Mouse (Mus musculus): ENCODE results near the gene Cdk2ap1. TPM values are rescaled to one million over a fixed set of nuclear protein-coding genes. Genes with fewer than 3 reads are reported as not detected.

Cdk2ap1 gene
- total RNA-seq, 2 experiments from 2014 or later = 153 to 174 TPM

DNA sequence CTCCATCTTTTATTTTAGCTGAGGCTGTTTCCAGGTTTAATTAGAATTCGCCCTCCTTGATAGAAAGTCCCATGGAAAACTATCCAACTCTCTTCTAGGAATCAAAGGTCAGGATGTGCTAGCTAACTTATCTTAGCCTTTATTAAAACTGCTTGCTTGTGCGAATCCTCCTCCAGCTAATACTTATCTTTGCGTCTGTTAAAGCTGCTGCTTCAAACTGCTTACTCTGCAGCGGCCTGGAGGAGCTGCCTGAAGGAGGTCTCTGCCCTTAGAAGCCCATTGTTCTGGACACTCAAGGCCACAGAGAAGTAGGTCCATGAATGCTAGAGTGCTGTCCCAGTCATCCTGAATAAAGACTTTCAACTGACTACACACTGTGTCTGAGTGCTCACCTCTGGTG, 66.4 kb downstream of the Cdk2ap1 start:
- DNase-seq (ENCODE audit: low spot score in 2 of 2) = no peak

Other genes starting within 250 kb of the Cdk2ap1 start
- 10 to 100 TPM; 51.3 to 56.8 TPM for gene Arl6ip4, start 247.0 kb downstream of the Cdk2ap1 start, total RNA-seq (2021)
- gene Pitpnm2, start 113.3 kb downstream of the Cdk2ap1 start, total RNA-seq (2021) = 10 to 100 TPM; 36.4 to 61.1 TPM
- 1 to 10 TPM; 5.7 to 7.6 TPM for gene Mphosph9, start 35.1 kb downstream of the Cdk2ap1 start, total RNA-seq (2021)
- 10 to 100 TPM; 12.9 to 13.4 TPM for gene 2810006K23Rik, start 35.0 kb downstream of the Cdk2ap1 start, total RNA-seq (2021)
- gene Sbno1, start 62.9 kb upstream of the Cdk2ap1 start, total RNA-seq (2021) = 10 to 100 TPM; 93.2 to 93.4 TPM
- gene Kmt5a, start 76.8 kb upstream of the Cdk2ap1 start, total RNA-seq (2021) = 100 to 1,000 TPM; 141 to 218 TPM
- 10 to 100 TPM; 22.3 TPM for gene Rilpl2, start 115.3 kb upstream of the Cdk2ap1 start, total RNA-seq (2021)
- gene Snrnp35, start 120.1 kb upstream of the Cdk2ap1 start, total RNA-seq (2021) = 10 to 100 TPM; 20.8 to 21.9 TPM
- 10 to 100 TPM; 13.1 to 17.6 TPM for gene Rilpl1, start 168.3 kb upstream of the Cdk2ap1 start, total RNA-seq (2021)
- gene Tmed2, start 177.6 kb upstream of the Cdk2ap1 start, total RNA-seq (2021) = 100 to 1,000 TPM; 214 to 218 TPM
- 10 to 100 TPM; 13.2 to 15.3 TPM for gene Ddx55, start 189.8 kb upstream of the Cdk2ap1 start, total RNA-seq (2021)
- gene Eif2b1, start 216.0 kb upstream of the Cdk2ap1 start, total RNA-seq (2021) = 10 to 100 TPM; 40.0 to 45.5 TPM
- gene Gtf2h3, start 216.1 kb upstream of the Cdk2ap1 start, total RNA-seq (2021) = 10 to 100 TPM; 32.2 to 36.2 TPM

All from adrenal gland, adult 18-20 months (tissue).